Mouse (Mus musculus): Measurements from ENCODE around the gene Zkscan17. TPM values are rescaled to one million over a fixed set of nuclear protein-coding genes. Genes with fewer than 3 reads are reported as not detected.

The Zkscan17 gene
- polyA plus RNA-seq (2017; shearing (Covaris generic)), result 29.7 TPM

GRCm38 (mm10) chr11:59526472-59527080 is at the start of gene Zkscan17:
Zkscan17 (minus strand) TSS chr11:59526751.

GRCm38 (mm10) chr11:59576135-59576534 is 49.6 kb upstream of the Zkscan17 start, which contains the start of gene Olfr222:
Olfr222 (minus strand) TSS chr11:59576235.

GRCm38 (mm10) chr11:59541324-59541723 is 14.8 kb upstream of the Zkscan17 start, which contains the start of gene Nlrp3:
Nlrp3 (plus strand) TSS chr11:59541568.

GRCm38 (mm10) chr11:59472326-59472677 is 54.2 kb downstream of the Zkscan17 start, which contains the start of gene Zfp867:
Zfp867 (minus strand) TSS chr11:59472474.

GRCm38 (mm10) chr11:59451086-59451485 is 75.5 kb downstream of the Zkscan17 start, which contains the start of gene Snap47:
Snap47 (minus strand) TSS chr11:59451186.

GRCm38 (mm10) chr11:59449741-59450229 is 76.8 kb downstream of the Zkscan17 start, which contains the start of gene Jmjd4:
Jmjd4 (plus strand) TSS chr11:59450045.

Other genes starting within 250 kb of the Zkscan17 start
- not detected for gene Wnt3a, start 236.0 kb downstream of the Zkscan17 start, polyA plus RNA-seq (2017; shearing (Covaris generic))
- gene Wnt9a, start 219.8 kb downstream of the Zkscan17 start, polyA plus RNA-seq (2017; shearing (Covaris generic)), result not detected
- not detected for gene Prss38, start 151.1 kb downstream of the Zkscan17 start, polyA plus RNA-seq (2017; shearing (Covaris generic))
- gene Jmjd4, start 76.7 kb downstream of the Zkscan17 start, polyA plus RNA-seq (2017; shearing (Covaris generic)), result 15.0 TPM
- 66.8 TPM for gene Snap47, start 75.6 kb downstream of the Zkscan17 start, polyA plus RNA-seq (2017; shearing (Covaris generic))
- gene Zfp867, start 54.3 kb downstream of the Zkscan17 start, polyA plus RNA-seq (2017; shearing (Covaris generic)), result 4.8 TPM
- gene Nlrp3, start 14.8 kb upstream of the Zkscan17 start, polyA plus RNA-seq (2017; shearing (Covaris generic)), result not detected
- gene Olfr222, start 49.5 kb upstream of the Zkscan17 start, polyA plus RNA-seq (2017; shearing (Covaris generic)), result not detected
- not detected for gene Olfr223, start 66.5 kb upstream of the Zkscan17 start, polyA plus RNA-seq (2017; shearing (Covaris generic))
- gene Mprip, start 134.6 kb upstream of the Zkscan17 start, polyA plus RNA-seq (2017; shearing (Covaris generic)), result 9.3 TPM